ENCODE assay signal across 19 mouse cellular contexts in the genomic region with DNA sequence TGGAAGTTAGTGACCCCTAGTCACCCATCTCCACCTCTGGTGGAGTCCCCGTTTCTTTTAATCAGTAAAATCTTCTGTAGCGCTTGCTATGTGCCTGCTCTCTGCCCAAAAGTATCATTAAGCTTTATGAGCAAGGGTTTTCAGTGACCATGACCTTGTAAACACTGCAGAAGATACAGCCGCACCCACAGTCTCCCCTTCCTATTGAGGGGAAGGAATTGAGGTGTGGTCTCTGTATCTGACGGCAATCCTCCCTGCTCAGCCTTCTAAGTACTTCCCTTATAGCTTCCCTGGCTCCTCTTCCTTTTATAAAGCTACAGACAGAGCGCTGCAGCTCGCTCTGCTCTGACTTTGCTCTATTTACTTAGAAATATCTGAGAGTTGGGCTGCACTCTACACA. TPM values are rescaled to one million over a fixed set of nuclear protein-coding genes. Genes with fewer than 3 reads are reported as not detected.
DNase-seq lines count a peak whose midpoint lies in the region; ATAC-seq and TF ChIP-seq lines count a peak whose summit lies in the region.
"Had no signal": no experiment of that assay in that cellular context is flagged by ENCODE, and none has a peak within 500 bp of the region (broad histone marks: within the 10 kb centered on the region; RNA-seq: fewer than 3 reads in every experiment).

No protein-coding gene starts in this region.

- H3K9ac ChIP-seq in heart, embryonic 16.5 days (ENCODE audit: low read length): no peak overlapping the region
- H3K9ac ChIP-seq: embryonic facial prominence, embryonic 13.5 days; hindbrain, embryonic 14.5 days; liver, embryonic 14.5 days had no signal

- H3K36me3 ChIP-seq in heart, embryonic 16.5 days (ENCODE audit: control insufficient read depth, insufficient read depth): no peaks in the 10 kb centered on the region
- peaks cover 2% of the 10 kb centered on the region; the same call in 1 of the 2 replicates for H3K36me3 ChIP-seq in E14TG2a.4 (ENCODE audit: insufficient read depth, low read length)
- H3K36me3 ChIP-seq: embryonic facial prominence, embryonic 13.5 days; midbrain, embryonic 10.5 days had no signal

- H3K4me3 ChIP-seq in heart, embryonic 16.5 days (ENCODE audit: low read length): no peak overlapping the region
- peak overlapping the region; percentile 39; the same call in 1 of the 2 replicates for H3K4me3 ChIP-seq in E14TG2a.4 (replicated peaks; ENCODE audit: low read length)
- H3K4me3 ChIP-seq: embryonic facial prominence, embryonic 13.5 days; midbrain, embryonic 10.5 days; myocyte had no signal

- WGBS in heart, embryonic 16.5 days: 65% methylated on average over 6 of the region's 6 CpGs

- no peak overlapping the region for H3K4me2 ChIP-seq in heart, embryonic 16.5 days (ENCODE audit: low read depth, low read length)
- H3K4me2 ChIP-seq: embryonic facial prominence, embryonic 13.5 days; hindbrain, embryonic 14.5 days had no signal

- H3K27me3 ChIP-seq in heart, embryonic 16.5 days (ENCODE audit: control insufficient read depth, insufficient read depth, low read length): no peaks in the 10 kb centered on the region
- H3K27me3 ChIP-seq in E14TG2a.4 (ENCODE audit: insufficient read depth, low read length): no peaks in the 10 kb centered on the region
- H3K27me3 ChIP-seq: embryonic facial prominence, embryonic 13.5 days had no signal

- H3K27ac ChIP-seq in heart, embryonic 16.5 days (ENCODE audit: low read length): peak overlapping the region; percentile 74
- H3K27ac ChIP-seq: embryonic facial prominence, embryonic 13.5 days; hindbrain, embryonic 14.5 days; kidney, postnatal 0 days; liver, embryonic 14.5 days; midbrain, embryonic 10.5 days had no signal

- no peak for TF ChIP-seq CTCF in E14TG2a.4 (conservative IDR thresholded peaks at IDR 0.05; ENCODE audit: low read length)

- ATAC-seq in heart, embryonic 16.5 days (replicated peaks; ENCODE audit: extremely low read depth, insufficient read depth, low FRiP score): no peak
- no peak for ATAC-seq in erythroblast, adult 5-6 weeks (replicated peaks; ENCODE audit: low FRiP score, poor library complexity, severe bottlenecking)
- ATAC-seq: forebrain, embryonic 14.5 days; midbrain, embryonic 16.5 days had no signal

- H3K9me3 ChIP-seq in heart, embryonic 16.5 days (replicated peaks; ENCODE audit: control insufficient read depth, low read length): peaks cover 5% of the 10 kb centered on the region
- peaks cover 10% of the 10 kb centered on the region for H3K9me3 ChIP-seq in E14TG2a.4 (ENCODE audit: low read length)
- H3K9me3 ChIP-seq: midbrain, embryonic 10.5 days had no signal

- DNase-seq in heart, adult 11 months: peak; percentile 83
- no peak for DNase-seq in heart, postnatal 14 days
- no peak for DNase-seq in heart, postnatal 25 days (ENCODE audit: low spot score)
- DNase-seq in R1 (ENCODE audit: low read depth, low spot score): peak; percentile 74
- DNase-seq: B cell, adult 2 months; cerebellum, adult 11 months; cerebellum, postnatal 14 days; layer of hippocampus, adult 9-11 months had no signal

- H3K4me1 ChIP-seq in heart, embryonic 16.5 days (ENCODE audit: control insufficient read depth, insufficient read depth, low read length): 0 out of 2 replicates have a peak, but pooled peaks cover 2% of the 10 kb centered on the region
- peaks cover 74% of the 10 kb centered on the region for H3K4me1 ChIP-seq in E14TG2a.4 (replicated peaks; ENCODE audit: low read depth, low read length)

- intact Hi-C loops in heart, postnatal 14 days (cut with DNase I): no loop called here
- intact Hi-C loops in heart, postnatal 25 days (cut with DNase I): no loop called here

RNA-seq across cellular contexts. Expression of gene Tcf15, which starts 13.1 kb away (rescaled TPM):
- 10 to 100 TPM; 40.0 to 43.0 TPM for total RNA-seq in heart, postnatal 14 days (2021)
- 13.4 and 14.0 TPM in 2 replicates for polyA plus RNA-seq in heart, embryonic 16.5 days (2015; fragmentation: Nextera tagmentation; extraction: Ambion mirVana)
- 10 to 100 TPM; 24.3 to 34.0 TPM for total RNA-seq in heart, postnatal 25 days (2021)
- not detected in 2 replicates for total RNA-seq in erythroblast, adult 5-6 weeks (2015; ENCODE audit: low replicate concordance)
- total RNA-seq in erythroblast, adult 5-6 weeks (2017; ENCODE audit: low replicate concordance): not detected in 2 replicates
- polyA plus RNA-seq: myocyte had no signal

RNA-seq across cellular contexts. Expression of gene Srxn1, which starts 51.2 kb away (rescaled TPM):
- total RNA-seq in heart, postnatal 14 days (2021): 10 to 100 TPM in 1 of 2 experiments, 1 to 10 TPM in 1; 9.8 to 11.9 TPM
- 7.6 and 10.3 TPM in 2 replicates for polyA plus RNA-seq in heart, embryonic 16.5 days (2015; fragmentation: Nextera tagmentation; extraction: Ambion mirVana)
- total RNA-seq in heart, postnatal 25 days (2021): 10 to 100 TPM; 14.8 to 15.2 TPM
- 3.5 and 6.7 TPM in 2 replicates for total RNA-seq in erythroblast, adult 5-6 weeks (2015; ENCODE audit: low replicate concordance)
- 8.4 and 9.5 TPM in 2 replicates for total RNA-seq in erythroblast, adult 5-6 weeks (2017; ENCODE audit: low replicate concordance)

Comparison
In these comparisons a context has a peak if more than half of its experiments do, and no peak if none do; other contexts are left out.
1. DNase-seq: peak in heart, adult 11 months (single experiment) and R1 (single experiment); none in heart, postnatal 14 days (0 of 2) and heart, postnatal 25 days (single experiment).
2. RNA of gene Tcf15, which starts 13.1 kb away (total RNA-seq): 40.0 to 43.0 TPM in heart, postnatal 14 days and 24.3 to 34.0 TPM in heart, postnatal 25 days; not detected in erythroblast, adult 5-6 weeks; every median in the first group is over 10 times any median in the second.